8 mouse cellular contexts compared by ENCODE assay signal in the genomic region with DNA sequence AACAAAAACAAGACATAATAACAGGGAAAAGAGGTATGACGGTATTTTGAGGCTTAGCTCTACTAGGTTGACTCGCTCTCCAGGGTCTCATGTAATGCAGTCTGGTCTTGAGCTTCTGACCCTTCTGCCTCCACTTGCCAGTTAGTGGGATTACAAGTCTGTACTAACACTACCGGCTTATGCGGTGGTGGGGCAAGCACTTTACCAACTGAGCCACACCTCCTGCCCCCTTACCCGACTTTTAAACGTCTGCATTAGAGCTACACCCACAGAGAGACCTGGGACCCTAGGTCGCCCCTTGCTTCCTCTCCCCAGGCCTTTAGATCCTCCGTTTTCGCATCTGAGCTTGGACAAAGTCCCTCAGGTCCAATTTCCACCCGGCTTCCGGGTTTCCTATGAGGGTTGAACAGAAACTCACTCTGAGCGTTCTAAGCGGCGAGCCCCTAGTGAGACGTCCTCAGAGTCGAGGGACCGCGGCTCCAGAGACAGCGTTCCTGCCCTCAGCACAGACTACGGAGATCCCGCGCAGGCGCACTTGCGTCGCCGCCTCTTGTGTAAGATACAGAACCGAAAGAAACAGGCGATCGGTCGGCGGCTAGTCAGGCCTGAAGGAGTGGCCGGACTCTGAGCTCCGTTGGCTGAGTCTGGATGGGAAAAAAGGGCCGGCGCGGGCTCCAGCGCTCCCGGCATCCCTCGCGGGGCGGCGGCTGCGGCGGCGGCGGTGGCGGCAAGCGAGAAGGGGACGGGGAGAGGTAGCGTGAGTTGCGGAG. TPM values are rescaled to one million over a fixed set of nuclear protein-coding genes. Genes with fewer than 3 reads are reported as not detected.
DNase-seq lines count a peak whose midpoint lies in the region; ATAC-seq and TF ChIP-seq lines count a peak whose summit lies in the region.

Ptcd1 (minus strand) TSS at position 573 of the 770 bp plus-strand sequence.
Cpsf4 (plus strand) TSS at position 678 of the 770 bp plus-strand sequence.

- H3K4me1 ChIP-seq in ES-E14 (ENCODE audit: control insufficient read depth in 2 of 2, insufficient read depth in 2 of 2, low read length in 2 of 2, poor library complexity in 1 of 2): peaks cover 2 to 6% of the 10 kb centered on the region in 2 experiments; a peak in 2 of 4 replicates
- H3K4me1 ChIP-seq in forebrain, embryonic 15.5 days: peaks cover 28% of the 10 kb centered on the region
- peaks cover 3% of the 10 kb centered on the region; the same call in 1 of the 2 replicates for H3K4me1 ChIP-seq in lung, adult 2 months (ENCODE audit: control insufficient read depth, insufficient read depth, low read length)

- H3K4me2 ChIP-seq in forebrain, embryonic 15.5 days (replicated peaks): peak within 1 kb of the TSS; percentile 63

- TF ChIP-seq CTCF in lung, adult 2 months (IDR thresholded peaks at IDR 0.05; ENCODE audit: insufficient read depth, low read length): no peak

- peak; percentile 99 for DNase-seq in ES-E14 (ENCODE audit: low read depth, low spot score)
- DNase-seq in cerebellum, adult 11-12 months: peak; percentile 98
- peak; percentile 97 for DNase-seq in heart, postnatal 25 days (ENCODE audit: low spot score)
- DNase-seq in layer of hippocampus, adult 18-20 months (ENCODE audit: low spot score in 2 of 2): peak; percentile 98 to 100
- DNase-seq in lung, adult 2 months: peak; percentile 96
- peak; percentile 98 to 99 for DNase-seq in thymus, adult 18-20 months

- peak; percentile 96 for ATAC-seq in forebrain, embryonic 15.5 days (replicated peaks)
- peak; percentile 94 for ATAC-seq in neutrophil, adult 5-6 weeks (ENCODE audit: extremely low read depth, insufficient number of reproducible peaks, low FRiP score, poor library complexity, severe bottlenecking)

- intact Hi-C loops in heart, postnatal 25 days (cut with DNase I): loop anchor here (2.0 kb wide), 2 partner anchors 24 to 26 kb away; partner anchors contain the start of genes Bud31 and Pdap1

- H3K36me3 ChIP-seq in ES-E14 (ENCODE audit: control insufficient read depth, insufficient read depth, low read length, poor library complexity, severe bottlenecking): peaks cover 14% of the 10 kb centered on the region
- peaks cover 27% of the 10 kb centered on the region for H3K36me3 ChIP-seq in forebrain, embryonic 15.5 days

- in situ Hi-C loops in ES-E14 (cut with MboI; ENCODE audit: low sequenced_read_pairs in 2 of 2, unreplicated experiment in 2 of 2): no loop called here

- H3K9me3 ChIP-seq in ES-E14 (ENCODE audit: control insufficient read depth, insufficient read depth, low read depth, low read length): no peaks in the 10 kb centered on the region
- H3K9me3 ChIP-seq in forebrain, embryonic 15.5 days: no peaks in the 10 kb centered on the region

- peak within 1 kb of the TSS; percentile 93 to 100 for H3K4me3 ChIP-seq in ES-E14 (ENCODE audit: insufficient read depth in 1 of 2, low read depth in 1 of 2, low read length in 2 of 2, poor library complexity in 1 of 2, severe bottlenecking in 1 of 2)
- H3K4me3 ChIP-seq in forebrain, embryonic 15.5 days: peak within 1 kb of the TSS; percentile 89
- H3K4me3 ChIP-seq in lung, adult 2 months (replicated peaks; ENCODE audit: extremely low read depth, low read depth, low read length): peak within 1 kb of the TSS; percentile 91

- H3K27me3 ChIP-seq in forebrain, embryonic 15.5 days: no peaks in the 10 kb centered on the region

- peak; percentile 91; the same call in 1 of the 2 replicates for TF ChIP-seq POLR2A in lung, adult 2 months (IDR thresholded peaks at IDR 0.05; ENCODE audit: borderline replicate concordance, extremely low read depth, low read depth, low read length)

- under 1% methylated on average over 51 of the region's 51 CpGs for WGBS in forebrain, embryonic 15.5 days
- WGBS in lung, adult 2 months: 2% methylated on average over 51 of the region's 51 CpGs

- H3K27ac ChIP-seq in ES-E14 (ENCODE audit: insufficient read depth, low read depth, low read length, poor library complexity, severe bottlenecking): peak within 1 kb of the TSS; percentile 74
- peak within 1 kb of the TSS; percentile 84 for H3K27ac ChIP-seq in forebrain, embryonic 15.5 days (replicated peaks)

- peak within 1 kb of the TSS; percentile 97 for H3K9ac ChIP-seq in ES-E14 (ENCODE audit: insufficient read depth, low read depth, low read length, poor library complexity, severe bottlenecking)
- peak within 1 kb of the TSS; percentile 94 for H3K9ac ChIP-seq in forebrain, embryonic 15.5 days (replicated peaks)

TF ChIP-seq in ES-E14, 5 proteins besides CTCF, POLR2A, EP300 and RAD21:
- TF ChIP-seq ZNF384 (IDR thresholded peaks at IDR 0.05; ENCODE audit: low read depth, low read length) (no peak), HCFC1 (IDR thresholded peaks at IDR 0.05; ENCODE audit: borderline replicate concordance, insufficient read depth, low read length) (peak; percentile 83), ZC3H11A (IDR thresholded peaks at IDR 0.05; ENCODE audit: borderline replicate concordance, low read depth, low read length) (no peak), CHD2 (IDR thresholded peaks at IDR 0.05; ENCODE audit: low read depth, low read length) (no peak), MAFK (IDR thresholded peaks at IDR 0.05; ENCODE audit: insufficient read depth, low read depth, low read length) (no peak)

RNA-seq across cellular contexts. Expression of gene Ptcd1, which starts in this region (rescaled TPM):
- total RNA-seq in ES-E14 (2012; rRNA removed): 12.8 and 14.3 TPM in 2 replicates
- polyA plus RNA-seq in forebrain, embryonic 15.5 days (2015; fragmentation: Nextera tagmentation; extraction: Ambion mirVana): 23.3 and 25.1 TPM in 2 replicates
- total RNA-seq in heart, postnatal 25 days (2021): 10 to 100 TPM; 27.9 to 28.6 TPM
- total RNA-seq in layer of hippocampus, adult 18-20 months (2021): 10 to 100 TPM; 25.2 to 28.5 TPM
- polyA plus RNA-seq in lung, adult 2 months (2012; rRNA removed): 10.2 and 10.5 TPM in 2 replicates
- 20.3 and 20.8 TPM in 2 replicates for total RNA-seq in neutrophil, adult 5-6 weeks (2017)

RNA-seq across cellular contexts. Expression of gene Cpsf4, which starts in this region (rescaled TPM):
- 73.2 and 74.4 TPM in 2 replicates for total RNA-seq in ES-E14 (2012; rRNA removed)
- polyA plus RNA-seq in forebrain, embryonic 15.5 days (2015; fragmentation: Nextera tagmentation; extraction: Ambion mirVana): 54.6 and 56.6 TPM in 2 replicates
- 10 to 100 TPM in 1 of 2 experiments, 1 to 10 TPM in 1; 9.6 to 11.1 TPM for total RNA-seq in heart, postnatal 25 days (2021)
- total RNA-seq in layer of hippocampus, adult 18-20 months (2021): 10 to 100 TPM; 23.5 to 23.8 TPM
- 22.6 and 23.5 TPM in 2 replicates for polyA plus RNA-seq in lung, adult 2 months (2012; rRNA removed)
- total RNA-seq in neutrophil, adult 5-6 weeks (2017): 31.9 and 36.5 TPM in 2 replicates

Comparison
In these comparisons a context has a peak if more than half of its experiments do, and no peak if none do; other contexts are left out.
1. Peak in every context shown above with its lines: DNase-seq, ATAC-seq, H3K4me3 ChIP-seq and H3K27ac ChIP-seq.